Mouse (Mus musculus) midbrain, postnatal 0 days (tissue): ENCODE measurements around the gene Dpf2. TPM values are rescaled to one million over a fixed set of nuclear protein-coding genes. Genes with fewer than 3 reads are reported as not detected.

Experiments
- ATAC-seq: fragments of 200-750 bp; cut with Nextera tagmentation; 2 replicates; pipeline ENCODE4 v1.8.0; 2017; ENCODE audit warnings: moderate number of reproducible peaks, mild to moderate bottlenecking, moderate TSS enrichment, moderate library complexity; ENCODE audit not compliant: low FRiP score
- DNase-seq: peaks from one replicate; pipeline ENCODE4 v3.0.0-alpha.2; 2015; ENCODE audit warnings: low spot score
- H3K27ac ChIP-seq: fragments of 300-500 bp; sonication (generic); 2 replicates; pipeline ENCODE4 v1.5.1; 2014; ENCODE audit warnings: low read depth, mild to moderate bottlenecking, low read length, mixed read lengths
- H3K27me3 ChIP-seq: fragments of 300-500 bp; sonication (generic); 2 replicates; pipeline ENCODE4 v1.6.1; 2014; ENCODE audit warnings: low read length, control low read depth, mixed read lengths; ENCODE audit not compliant: insufficient read depth
- H3K36me3 ChIP-seq: fragments of 300-500 bp; sonication (generic); 2 replicates; pipeline ENCODE4 v1.6.1; 2014; ENCODE audit warnings: low read length, control low read depth, mixed read lengths; ENCODE audit not compliant: insufficient read depth
- H3K4me1 ChIP-seq: fragments of 300-500 bp; sonication (generic); 2 replicates; pipeline ENCODE4 v1.6.1; 2014; ENCODE audit warnings: mild to moderate bottlenecking, control low read depth, antibody characterized with exemption, low read length, mixed read lengths; ENCODE audit not compliant: insufficient read depth
- H3K4me2 ChIP-seq: fragments of 300-500 bp; sonication (generic); 2 replicates; pipeline ENCODE4 v1.6.1; 2014; ENCODE audit warnings: low read depth, mild to moderate bottlenecking, low read length, mixed read lengths; ENCODE audit not compliant: poor library complexity, severe bottlenecking
- H3K4me3 ChIP-seq: fragments of 300-500 bp; sonication (generic); 2 replicates; pipeline ENCODE4 v1.5.1; 2014; ENCODE audit warnings: low read depth, mild to moderate bottlenecking, low read length, moderate library complexity
- H3K9ac ChIP-seq: fragments of 300-500 bp; sonication (generic); replicated peaks from 2 replicates; pipeline ENCODE4 v1.6.1; 2014; ENCODE audit warnings: mild to moderate bottlenecking, low read length, moderate library complexity, mixed read lengths; ENCODE audit not compliant: poor library complexity, severe bottlenecking
- H3K9me3 ChIP-seq: fragments of 300-500 bp; sonication (generic); 2 replicates; pipeline ENCODE4 v1.6.1; 2016; ENCODE audit warnings: low read length, control low read depth
- CTCF ChIP-seq: IDR thresholded peaks from 2 replicates; pipeline ENCODE4 v1.5.1; 2016; ENCODE audit warnings: antibody characterized with exemption, mild to moderate bottlenecking
- WGBS: fragments of 180-500 bp; shearing (Covaris S2); extraction: QIAGEN DNeasy Blood & Tissue Kit; methylation state at CpG from one replicate; pipeline ENCODE4 v1.1.7; 2014; 5-methylcytosine and 5-hydroxymethylcytosine counted together
- polyA plus RNA-seq: library from polyadenylated mRNA; unstranded; fragments of >200 nt; fragmentation: Nextera tagmentation; extraction: Ambion mirVana; gene quantifications from 2 replicates; pipeline ENCODE4 v1.2.1, GENCODE M21; 2015
- total RNA-seq: library from RNA; depleted of rRNA; stranded (reverse); fragments of >200 nt; gene quantifications from 2 replicates; pipeline ENCODE4 v1.2.3, GENCODE M21; 2014

Gene Dpf2
- total and polyA plus RNA-seq, 2 experiments from 2014 or later: 61.0 to 84.7 TPM

GRCm38 (mm10) chr19:5954031-5954710 is 41.4 kb upstream of the Dpf2 start:
- Histone ChIP-seq H3K27me3 (no peaks in the 10 kb centered on the region), H3K4me2 (no peak overlapping the region), H3K9me3 (no peaks in the 10 kb centered on the region), H3K9ac (no peak overlapping the region), H3K4me1 (no peaks in the 10 kb centered on the region), H3K27ac (no peak overlapping the region), H3K4me3 (no peak overlapping the region), H3K36me3 (peaks cover 30% of the 10 kb centered on the region)
- ATAC-seq (no peak), DNase-seq (no peak)
- WGBS: 92% methylated on average over 22 of the region's 22 CpGs
- TF ChIP-seq CTCF: no peak

DNA sequence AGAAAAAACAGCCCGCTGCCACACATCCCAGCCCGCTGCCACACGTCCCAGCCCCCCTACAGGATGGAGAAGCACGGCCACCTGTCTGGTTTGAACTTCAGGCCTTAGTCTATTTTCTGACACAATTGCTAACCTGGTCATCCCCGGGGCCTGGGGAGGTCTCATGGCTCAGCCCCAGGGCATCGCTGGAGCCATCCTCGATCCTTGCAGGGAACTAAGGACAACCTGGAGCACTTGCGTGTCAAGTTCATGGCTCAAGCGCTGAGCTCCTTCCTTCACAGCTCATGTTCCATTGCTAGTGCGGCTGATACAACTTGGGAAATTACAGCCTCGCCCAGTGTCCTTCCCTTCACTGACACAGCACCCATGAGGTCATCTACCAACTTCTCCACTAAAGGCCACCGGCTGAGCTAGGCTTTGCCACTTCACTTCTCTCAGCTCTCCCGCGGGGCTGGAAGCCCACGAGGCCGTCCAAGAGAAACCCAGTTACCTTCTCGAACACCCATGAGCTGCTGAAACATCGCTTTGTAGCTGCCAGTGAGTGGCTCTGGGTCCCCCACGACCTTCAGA is 40.5 kb upstream of the Dpf2 start:
- H3K4me1 ChIP-seq: no peaks in the 10 kb centered on the region
- no peak overlapping the region for H3K4me3 ChIP-seq
- H3K9me3 ChIP-seq: no peaks in the 10 kb centered on the region
- 92% methylated on average over 19 of the region's 19 CpGs for WGBS
- H3K27ac ChIP-seq: no peak overlapping the region
- H3K36me3 ChIP-seq: peaks cover 29% of the 10 kb centered on the region
- no peak overlapping the region for H3K4me2 ChIP-seq
- ATAC-seq (no peak), DNase-seq (no peak)
- no peak for TF ChIP-seq CTCF
- H3K9ac ChIP-seq: no peak overlapping the region
- no peaks in the 10 kb centered on the region for H3K27me3 ChIP-seq

DNA sequence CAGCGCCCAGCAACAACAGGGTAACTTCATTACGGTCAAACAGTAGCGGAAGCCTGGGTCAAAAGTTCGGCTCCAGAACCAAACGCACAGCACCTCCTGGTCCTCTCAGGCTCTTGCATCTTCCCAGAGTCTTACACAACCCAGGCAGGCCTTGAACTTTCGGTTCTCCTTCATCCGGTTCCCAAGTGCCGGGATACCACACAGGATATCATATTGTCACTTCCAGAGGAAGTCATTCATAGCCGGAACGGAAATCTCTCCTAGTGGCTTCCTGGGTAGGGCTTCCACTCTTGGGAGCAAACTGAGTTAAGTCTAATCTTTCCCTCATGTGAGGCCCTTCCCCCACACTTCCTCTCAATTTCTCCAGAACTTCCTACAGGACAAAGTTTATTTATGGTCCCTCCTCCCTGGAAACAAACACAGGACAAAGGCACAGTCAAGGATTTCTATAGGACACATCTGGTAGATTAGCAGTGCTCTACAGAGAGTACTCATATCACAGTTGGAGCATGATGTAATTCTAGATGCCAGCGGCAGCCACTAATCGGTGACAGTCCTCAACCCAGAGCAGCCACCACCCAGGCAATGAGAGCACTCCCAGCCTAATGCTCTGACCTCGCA is 39.4 kb upstream of the Dpf2 start:
- ATAC-seq: no peak
- peaks cover 27% of the 10 kb centered on the region for H3K36me3 ChIP-seq
- H3K9ac ChIP-seq: no peak overlapping the region
- H3K27me3 ChIP-seq: no peaks in the 10 kb centered on the region
- H3K9me3 ChIP-seq: no peaks in the 10 kb centered on the region
- TF ChIP-seq CTCF: no peak
- H3K4me2 ChIP-seq: no peak overlapping the region
- 91% methylated on average over 13 of the region's 13 CpGs for whole genome bisulfite sequencing
- H3K4me1 ChIP-seq: no peaks in the 10 kb centered on the region
- H3K4me3 ChIP-seq: no peak overlapping the region
- no peak overlapping the region for H3K27ac ChIP-seq
- DNase-seq: no peak

DNA sequence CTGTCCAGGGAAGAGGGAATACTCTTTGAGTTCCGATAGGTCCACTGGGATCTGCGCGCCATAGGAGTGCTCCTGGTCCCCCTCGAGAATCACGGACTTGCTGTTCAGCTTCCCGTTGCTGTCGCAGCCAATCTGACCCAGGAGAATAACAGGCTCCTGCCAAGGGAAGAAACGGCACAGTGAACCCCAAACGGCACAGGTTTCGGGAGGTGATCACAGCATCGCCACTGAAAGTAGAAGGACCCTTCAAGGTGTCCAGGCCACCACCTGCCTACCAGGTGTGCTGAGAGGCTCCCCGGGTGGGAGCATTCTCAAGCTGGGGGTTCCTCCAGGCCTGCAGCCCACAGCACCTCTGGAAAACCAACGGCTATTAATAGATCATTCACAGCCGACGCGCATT is 38.8 kb upstream of the Dpf2 start:
- Histone ChIP-seq H3K36me3 (peaks cover 27% of the 10 kb centered on the region), H3K4me1 (no peaks in the 10 kb centered on the region), H3K9me3 (no peaks in the 10 kb centered on the region), H3K27me3 (no peaks in the 10 kb centered on the region), H3K27ac (no peak overlapping the region), H3K4me2 (no peak overlapping the region), H3K9ac (no peak overlapping the region), H3K4me3 (no peak overlapping the region)
- no peak for ATAC-seq
- no peak for TF ChIP-seq CTCF
- DNase-seq: no peak
- 91% methylated on average over 16 of the region's 16 CpGs for WGBS

- ATAC-seq (no peak), DNase-seq (no peak)
- Histone ChIP-seq H3K36me3 (peaks cover 27% of the 10 kb centered on the region), H3K4me3 (no peak overlapping the region), H3K4me2 (no peak overlapping the region), H3K9ac (no peak overlapping the region), H3K27ac (no peak overlapping the region), H3K9me3 (no peaks in the 10 kb centered on the region), H3K4me1 (no peaks in the 10 kb centered on the region), H3K27me3 (no peaks in the 10 kb centered on the region)
- TF ChIP-seq CTCF: no peak
- 96% methylated on average over 11 of the region's 11 CpGs for WGBS
Measured at GRCm38 (mm10) chr19:5950218-5950617, 37.4 kb upstream of the Dpf2 start.

GRCm38 (mm10) chr19:5945891-5946290 is 33.1 kb upstream of the Dpf2 start:
- no peaks in the 10 kb centered on the region for H3K4me1 ChIP-seq
- peaks cover 14% of the 10 kb centered on the region for H3K36me3 ChIP-seq
- H3K9me3 ChIP-seq: no peaks in the 10 kb centered on the region
- DNase-seq: no peak
- no peak overlapping the region for H3K4me3 ChIP-seq
- no peak overlapping the region for H3K9ac ChIP-seq
- no peak for ATAC-seq
- H3K27ac ChIP-seq: no peak overlapping the region
- H3K27me3 ChIP-seq: no peaks in the 10 kb centered on the region
- H3K4me2 ChIP-seq: no peak overlapping the region
- 71% methylated on average over 8 of the region's 8 CpGs for WGBS
- TF ChIP-seq CTCF: no peak
